Mouse (Mus musculus) kidney, embryonic 16.5 days (tissue): ENCODE measurements at regions not wholly inside any gene's neighbourhood (a gene's known extent, or its start where the extent isn't known, plus 50 kb on each side); places are given as distances from the start of the nearest gene placed in this dataset.

Experiments used
- ATAC-seq: fragments of 200-750 bp; cut with Nextera tagmentation; 2 replicates; pipeline ENCODE4 v1.8.0; 2017; ENCODE audit warnings: moderate TSS enrichment; ENCODE audit not compliant: low FRiP score, low TSS enrichment
- H3K27ac ChIP-seq: fragments of 300-500 bp; sonication (generic); 2 replicates; pipeline ENCODE4 v1.5.1; 2014; ENCODE audit warnings: low read length
- H3K27me3 ChIP-seq: fragments of 300-500 bp; sonication (generic); 2 replicates; pipeline ENCODE4 v1.6.1; 2014; ENCODE audit warnings: low read length, control low read depth, mixed read lengths; ENCODE audit not compliant: insufficient read depth
- H3K36me3 ChIP-seq: fragments of 300-500 bp; sonication (generic); 2 replicates; pipeline ENCODE4 v1.6.1; 2014; ENCODE audit warnings: low read length, control low read depth, mixed read lengths; ENCODE audit not compliant: insufficient read depth
- H3K4me1 ChIP-seq: fragments of 300-500 bp; sonication (generic); 2 replicates; pipeline ENCODE4 v1.6.1; 2014; ENCODE audit warnings: low read length, control low read depth, mixed read lengths; ENCODE audit not compliant: insufficient read depth
- H3K4me2 ChIP-seq: fragments of 300-500 bp; sonication (generic); replicated peaks from 2 replicates; pipeline ENCODE4 v1.6.1; 2014; ENCODE audit warnings: low read depth, low read length
- H3K4me3 ChIP-seq: fragments of 300-500 bp; sonication (generic); 2 replicates; pipeline ENCODE4 v1.5.1; 2014; ENCODE audit warnings: mild to moderate bottlenecking, low read length
- H3K9ac ChIP-seq: fragments of 300-500 bp; sonication (generic); replicated peaks from 2 replicates; pipeline ENCODE4 v1.6.1; 2014; ENCODE audit warnings: low read length
- H3K9me3 ChIP-seq: fragments of 300-500 bp; sonication (generic); 2 replicates; pipeline ENCODE4 v1.6.1; 2016; ENCODE audit warnings: low read length, control low read depth
- WGBS: fragments of 180-500 bp; shearing (Covaris S2); extraction: QIAGEN DNeasy Blood & Tissue Kit; methylation state at CpG from one replicate; pipeline ENCODE4 v1.1.7; 2014; 5-methylcytosine and 5-hydroxymethylcytosine counted together

- ATAC-seq, result no peak
- H3K4me1 ChIP-seq, result no peaks in the 10 kb centered on the region
Observed at GRCm38 (mm10) chr3:80309931-80310330, 425.6 kb downstream of the Fam198b start.

GRCm38 (mm10) chr3:80311689-80312088 is 427.4 kb downstream of the Fam198b start:
- Histone ChIP-seq H3K4me1 (no peaks in the 10 kb centered on the region), H3K4me3 (no peak overlapping the region), H3K9me3 (no peaks in the 10 kb centered on the region), H3K9ac (no peak overlapping the region), H3K4me2 (no peak overlapping the region), H3K36me3 (no peaks in the 10 kb centered on the region), H3K27ac (no peak overlapping the region), H3K27me3 (no peaks in the 10 kb centered on the region)
- no peak for ATAC-seq
- 73% methylated on average over 2 of the region's 2 CpGs for WGBS

More at GRCm38 (mm10) chr3:80309931-80310330, 425.6 kb downstream of the Fam198b start:
- no peaks in the 10 kb centered on the region for H3K9me3 ChIP-seq
- no peak overlapping the region for H3K9ac ChIP-seq
- WGBS, result 51% methylated on average over 4 of the region's 4 CpGs
- no peak overlapping the region for H3K4me2 ChIP-seq
- H3K4me3 ChIP-seq, result no peak overlapping the region
- no peaks in the 10 kb centered on the region for H3K27me3 ChIP-seq
- H3K36me3 ChIP-seq, result no peaks in the 10 kb centered on the region
- no peak overlapping the region for H3K27ac ChIP-seq

DNA sequence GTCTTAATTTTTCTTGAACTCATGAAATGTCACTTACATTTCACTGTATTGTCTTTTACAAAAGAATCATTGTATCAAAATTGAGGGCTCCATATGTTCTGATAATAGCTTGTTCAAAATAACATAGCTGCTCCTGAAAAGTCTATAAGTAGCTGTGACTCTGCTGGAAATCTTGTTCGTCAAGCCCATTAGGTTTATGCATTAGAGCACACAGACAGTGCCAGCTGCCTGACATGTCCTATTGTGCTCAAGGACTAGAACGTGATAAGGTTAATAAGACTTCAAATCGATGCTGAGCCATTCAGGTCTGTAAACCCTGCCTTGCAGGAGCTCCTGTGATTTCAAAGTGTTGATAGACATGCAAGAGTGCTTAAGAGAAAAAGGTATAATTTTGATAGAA is 438.0 kb downstream of the Fam198b start:
- Histone ChIP-seq H3K4me2 (no peak overlapping the region), H3K36me3 (no peaks in the 10 kb centered on the region), H3K4me3 (no peak overlapping the region), H3K27ac (no peak overlapping the region), H3K27me3 (no peaks in the 10 kb centered on the region), H3K4me1 (no peaks in the 10 kb centered on the region), H3K9me3 (no peaks in the 10 kb centered on the region), H3K9ac (no peak overlapping the region)
- WGBS, result 83% methylated on average over 3 of the region's 3 CpGs
- no peak for ATAC-seq

GRCm38 (mm10) chr3:80324726-80325125 is 440.4 kb downstream of the Fam198b start:
- H3K9ac ChIP-seq, result no peak overlapping the region
- no peaks in the 10 kb centered on the region for H3K9me3 ChIP-seq
- ATAC-seq, result no peak
- no peaks in the 10 kb centered on the region for H3K27me3 ChIP-seq
- H3K36me3 ChIP-seq, result no peaks in the 10 kb centered on the region
- 74% methylated on average over 2 of the region's 2 CpGs for WGBS
- H3K27ac ChIP-seq, result no peak overlapping the region
- no peak overlapping the region for H3K4me3 ChIP-seq
- H3K4me1 ChIP-seq, result no peaks in the 10 kb centered on the region
- H3K4me2 ChIP-seq, result no peak overlapping the region

DNA sequence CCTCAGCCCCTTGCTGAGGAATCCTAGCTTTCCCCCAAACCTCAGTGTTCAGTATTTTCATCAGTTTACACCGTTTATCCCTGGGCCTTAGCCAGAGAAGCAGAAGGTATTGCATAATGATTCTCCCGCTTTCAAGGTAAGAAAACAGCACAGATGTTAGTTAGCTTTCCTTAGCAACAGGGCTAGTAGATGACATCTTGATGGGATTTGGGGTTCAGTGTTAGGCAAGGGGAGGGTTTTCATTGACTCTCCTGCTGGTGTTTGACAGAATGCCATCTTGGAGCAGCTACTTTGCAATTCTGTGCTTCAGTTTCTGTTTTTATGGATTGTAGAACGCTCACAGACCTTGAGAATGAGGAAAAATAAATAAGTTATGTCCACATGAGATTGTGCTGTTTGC is 447.4 kb downstream of the Fam198b start:
- Histone ChIP-seq H3K9ac (no peak overlapping the region), H3K9me3 (no peaks in the 10 kb centered on the region), H3K4me1 (no peaks in the 10 kb centered on the region), H3K4me2 (no peak overlapping the region), H3K27me3 (no peaks in the 10 kb centered on the region), H3K4me3 (no peak overlapping the region), H3K36me3 (no peaks in the 10 kb centered on the region), H3K27ac (no peak overlapping the region)
- ATAC-seq, result no peak
- 74% methylated on average over 3 of the region's 3 CpGs for WGBS

- H3K36me3 ChIP-seq, result no peaks in the 10 kb centered on the region
- no peaks in the 10 kb centered on the region for H3K4me1 ChIP-seq
- no peak overlapping the region for H3K4me2 ChIP-seq
- WGBS, result 50% methylated on average over 4 of the region's 4 CpGs
- H3K27me3 ChIP-seq, result no peaks in the 10 kb centered on the region
- ATAC-seq, result no peak
- no peaks in the 10 kb centered on the region for H3K9me3 ChIP-seq
- H3K27ac ChIP-seq, result no peak overlapping the region
- no peak overlapping the region for H3K9ac ChIP-seq
- no peak overlapping the region for H3K4me3 ChIP-seq
Observed at GRCm38 (mm10) chr3:80334446-80334893, 450.1 kb downstream of the Fam198b start.

- 90% methylated on average over 8 of the region's 8 CpGs for WGBS
- Histone ChIP-seq H3K9me3 (no peaks in the 10 kb centered on the region), H3K36me3 (no peaks in the 10 kb centered on the region), H3K27ac (no peak overlapping the region), H3K4me3 (no peak overlapping the region), H3K27me3 (no peaks in the 10 kb centered on the region), H3K4me2 (no peak overlapping the region), H3K9ac (no peak overlapping the region), H3K4me1 (no peaks in the 10 kb centered on the region)
- ATAC-seq, result 0 out of 2 replicates have a peak, but pooled peaks have one; percentile 54
Observed at GRCm38 (mm10) chr3:80336123-80336674, 451.9 kb downstream of the Fam198b start.

GRCm38 (mm10) chr3:80367972-80368371 is 434.7 kb downstream of the Gria2 start:
- no peaks in the 10 kb centered on the region for H3K4me1 ChIP-seq
- ATAC-seq, result no peak
- no peak overlapping the region for H3K27ac ChIP-seq
- no peaks in the 10 kb centered on the region for H3K36me3 ChIP-seq
- H3K9me3 ChIP-seq, result no peaks in the 10 kb centered on the region
- no peaks in the 10 kb centered on the region for H3K27me3 ChIP-seq
- no peak overlapping the region for H3K4me2 ChIP-seq
- no peak overlapping the region for H3K9ac ChIP-seq
- no peak overlapping the region for H3K4me3 ChIP-seq

DNA sequence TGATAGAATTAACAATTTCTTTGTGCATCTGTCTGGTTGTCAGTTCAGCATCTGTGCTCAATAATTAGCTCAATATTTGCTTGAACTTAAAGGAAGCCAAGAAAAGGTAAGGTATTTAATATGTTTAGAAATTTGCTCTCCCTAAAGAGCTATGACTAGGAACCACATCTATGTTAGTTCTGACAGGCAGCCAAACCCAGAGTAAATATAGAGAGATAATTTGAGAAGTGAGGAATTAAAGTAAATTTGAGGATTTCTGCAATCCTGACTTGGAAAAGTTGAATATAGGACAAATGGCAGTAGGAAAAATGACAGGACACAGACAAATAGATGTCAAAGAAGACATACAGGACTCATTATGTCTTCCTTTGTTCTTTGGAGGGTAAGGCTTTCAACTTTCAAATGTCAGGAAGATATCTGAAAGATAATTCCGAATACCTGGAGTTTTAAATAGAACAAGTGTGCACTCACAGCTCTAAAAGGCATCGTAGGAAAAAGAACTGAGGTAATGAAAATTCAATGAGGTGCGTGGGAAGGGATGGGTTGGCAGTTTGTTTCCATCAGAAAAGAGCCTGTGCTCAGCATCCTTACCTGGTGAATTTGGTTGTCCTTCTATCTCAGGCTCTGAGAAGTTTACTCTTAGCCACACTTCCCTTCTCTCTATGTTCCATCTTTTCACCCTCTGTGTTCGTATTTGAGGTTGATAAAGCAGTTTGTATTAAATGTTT is 433.3 kb downstream of the Gria2 start:
- Histone ChIP-seq H3K27ac (no peak overlapping the region), H3K9ac (no peak overlapping the region), H3K4me1 (no peaks in the 10 kb centered on the region), H3K27me3 (no peaks in the 10 kb centered on the region), H3K36me3 (no peaks in the 10 kb centered on the region), H3K4me2 (no peak overlapping the region), H3K4me3 (no peak overlapping the region), H3K9me3 (no peaks in the 10 kb centered on the region)
- WGBS, result 87% methylated on average over 4 of the region's 4 CpGs
- no peak for ATAC-seq

DNA sequence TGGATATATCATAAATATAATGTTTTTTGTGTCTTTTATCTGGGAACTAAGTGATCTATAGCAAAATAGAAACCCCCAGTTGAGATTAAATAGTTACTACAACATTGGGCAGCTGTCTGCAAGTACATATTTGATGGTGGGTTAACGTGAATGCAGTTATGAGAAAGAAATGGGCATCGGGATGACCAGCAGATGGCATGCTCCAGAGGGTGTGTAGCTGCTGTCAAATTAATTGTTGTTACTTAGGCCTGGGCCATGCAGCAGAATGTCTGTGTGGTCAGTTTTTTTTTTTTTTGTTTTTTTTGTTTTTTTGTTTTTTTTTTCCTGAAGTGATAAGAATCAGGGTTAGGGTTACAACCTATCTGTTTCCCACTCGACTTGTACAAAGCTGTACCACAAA is 430.2 kb downstream of the Gria2 start:
- H3K4me1 ChIP-seq, result no peaks in the 10 kb centered on the region
- WGBS, result 48% methylated on average over 3 of the region's 3 CpGs
- H3K9me3 ChIP-seq, result no peaks in the 10 kb centered on the region
- no peak overlapping the region for H3K9ac ChIP-seq
- H3K27me3 ChIP-seq, result no peaks in the 10 kb centered on the region
- ATAC-seq, result no peak
- H3K36me3 ChIP-seq, result no peaks in the 10 kb centered on the region
- H3K4me2 ChIP-seq, result no peak overlapping the region
- H3K4me3 ChIP-seq, result no peak overlapping the region
- H3K27ac ChIP-seq, result no peak overlapping the region
